Mouse (Mus musculus): ENCODE results near the gene Mpp4.

The Mpp4 gene

DNA sequence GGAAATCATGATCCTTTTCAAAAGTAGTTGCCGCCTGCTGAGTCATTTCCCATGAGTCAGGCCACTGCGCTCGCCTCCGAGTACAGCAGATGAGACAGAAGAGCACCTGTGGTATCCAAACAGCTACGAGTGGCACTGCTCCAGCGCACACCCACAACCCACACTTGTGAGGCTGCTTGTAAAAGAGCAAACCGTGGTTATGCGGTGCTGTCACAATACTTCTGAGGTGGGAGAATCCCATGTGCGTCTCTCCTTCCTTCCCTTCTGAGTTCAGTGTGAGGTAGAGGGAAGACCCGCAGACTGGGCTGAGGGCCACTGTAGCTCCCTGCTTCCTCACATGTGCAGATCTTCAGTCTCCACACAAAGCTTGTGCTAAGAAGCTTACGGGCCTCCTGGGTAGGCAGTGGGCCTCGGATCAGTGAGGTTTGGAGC is at the start of gene Mpp4:
Gene Mpp4, minus strand, starts transcription at position 360 of the 432 bp plus-strand sequence.
- in situ Hi-C loops (cut with MboI, MseI) = loop anchor here (5.0 kb wide), 1 partner anchor 74 kb away; the partner anchor contains the start of gene Als2

DNA sequence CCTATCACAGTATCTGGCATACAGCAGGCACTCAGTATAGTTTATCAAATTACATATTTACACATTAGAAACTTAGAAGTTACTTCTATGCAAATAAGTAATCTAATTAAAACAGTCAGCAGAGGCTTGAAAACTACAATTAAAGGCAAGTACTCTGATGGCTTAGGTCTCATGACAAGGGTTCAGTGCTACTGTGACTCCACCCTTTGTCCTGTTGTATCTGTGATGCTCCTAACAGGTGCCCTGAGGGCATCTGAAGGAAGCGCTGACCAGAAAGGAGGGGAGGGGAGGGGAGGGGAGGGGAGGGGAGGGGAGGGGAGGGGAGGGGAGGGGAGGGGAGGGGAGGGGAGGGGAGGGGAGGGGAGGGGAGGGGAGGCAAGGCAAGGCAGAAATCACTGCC is 49.8 kb upstream of the Mpp4 start:
- in situ Hi-C loops (cut with MboI, MseI) = no loop called here

DNA sequence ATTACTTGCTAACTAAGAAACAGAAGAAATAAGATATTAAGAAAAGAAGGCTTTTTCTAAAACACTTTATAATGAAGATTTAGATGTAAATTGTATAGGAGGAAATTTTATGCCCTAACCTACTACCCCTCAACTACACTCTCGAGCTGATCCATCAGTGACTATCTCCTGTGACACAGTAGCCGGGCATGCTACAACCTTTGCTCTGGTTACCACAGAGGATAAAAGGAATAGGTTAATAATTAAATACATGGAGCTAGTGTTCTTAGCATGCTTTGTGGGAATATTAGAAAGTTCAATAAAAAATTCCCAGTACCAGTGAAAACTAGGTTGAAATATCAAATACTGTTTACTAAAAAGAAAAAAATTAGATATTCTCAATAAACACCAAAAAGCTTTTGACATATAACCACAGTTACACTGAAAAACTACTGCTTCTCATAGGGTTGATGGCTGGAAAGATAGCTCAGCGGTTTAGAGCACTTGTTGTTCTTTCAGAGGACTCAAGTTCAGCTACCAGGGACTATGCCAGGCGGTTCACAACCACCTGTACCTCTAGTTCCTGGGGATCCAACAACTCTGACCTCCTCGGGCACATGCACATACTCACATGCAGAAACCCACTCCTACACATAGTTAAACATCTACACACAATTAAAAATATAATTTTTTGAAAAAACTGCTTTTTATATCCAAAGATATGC is 49.0 kb upstream of the Mpp4 start:
- in situ Hi-C loops (cut with MboI, MseI) = no loop called here

DNA sequence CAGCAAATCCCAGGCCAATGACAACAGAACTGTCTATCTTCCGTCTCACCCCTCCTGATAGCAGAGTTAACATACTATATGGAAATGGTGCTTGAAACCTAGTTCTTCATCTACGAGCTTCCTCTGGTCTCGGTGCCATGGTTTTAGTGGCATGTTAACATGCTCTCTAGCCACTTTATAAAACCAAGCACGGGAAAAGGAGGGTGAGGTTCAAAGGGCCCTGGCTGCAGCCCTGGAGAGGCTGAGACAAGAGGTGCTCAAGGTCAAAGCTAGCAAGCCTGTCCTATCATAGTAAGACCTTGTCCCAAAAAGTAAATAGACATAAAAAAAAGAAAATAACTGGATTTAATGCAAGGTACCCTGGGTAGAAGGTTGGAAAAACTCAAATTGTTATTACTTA is 48.5 kb upstream of the Mpp4 start:
- in situ Hi-C loops (cut with MboI, MseI) = no loop called here

DNA sequence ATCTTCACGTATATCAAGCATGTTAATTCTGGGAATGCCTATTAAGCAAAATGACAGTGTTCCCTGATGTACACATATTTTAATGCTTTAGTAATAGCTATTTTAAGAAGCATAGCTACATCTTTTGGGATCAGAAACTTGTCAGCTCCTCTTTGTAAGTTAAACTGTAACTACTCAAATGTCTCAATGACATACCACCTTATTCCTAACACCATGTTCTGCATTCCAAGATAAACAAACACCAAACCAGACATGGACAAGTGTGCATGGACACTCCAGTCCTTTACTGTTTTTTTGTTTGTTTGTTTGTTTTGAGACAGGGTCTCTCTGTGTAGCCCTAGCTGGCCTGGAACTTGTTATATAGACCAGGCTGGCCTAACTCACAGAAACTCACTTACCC is 45.1 kb upstream of the Mpp4 start:
- in situ Hi-C loops (cut with MboI, MseI) = no loop called here

GRCm38 (mm10) chr1:59204489-59204888 is 41.3 kb upstream of the Mpp4 start:
- in situ Hi-C loops (cut with MboI, MseI) = no loop called here

DNA sequence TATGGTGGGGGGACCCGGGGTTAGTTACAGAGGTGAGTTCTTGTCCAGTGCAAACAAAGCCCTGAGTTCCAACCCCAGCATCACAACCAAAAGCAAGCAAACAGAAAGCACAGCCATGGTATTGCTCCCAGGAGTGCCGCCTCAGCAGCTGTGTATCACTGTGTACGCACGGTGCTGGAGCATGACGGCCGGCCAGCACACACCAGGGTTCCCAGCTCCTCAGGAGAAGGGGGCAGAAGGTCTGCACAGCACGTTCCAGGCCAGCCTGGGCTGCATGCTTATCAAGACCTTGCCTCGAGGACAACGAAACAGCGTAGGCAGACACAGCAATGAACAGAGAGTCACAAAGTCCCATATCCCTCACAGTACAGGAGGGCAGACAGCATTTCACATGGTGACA is 39.2 kb upstream of the Mpp4 start:
- in situ Hi-C loops (cut with MboI, MseI) = no loop called here

DNA sequence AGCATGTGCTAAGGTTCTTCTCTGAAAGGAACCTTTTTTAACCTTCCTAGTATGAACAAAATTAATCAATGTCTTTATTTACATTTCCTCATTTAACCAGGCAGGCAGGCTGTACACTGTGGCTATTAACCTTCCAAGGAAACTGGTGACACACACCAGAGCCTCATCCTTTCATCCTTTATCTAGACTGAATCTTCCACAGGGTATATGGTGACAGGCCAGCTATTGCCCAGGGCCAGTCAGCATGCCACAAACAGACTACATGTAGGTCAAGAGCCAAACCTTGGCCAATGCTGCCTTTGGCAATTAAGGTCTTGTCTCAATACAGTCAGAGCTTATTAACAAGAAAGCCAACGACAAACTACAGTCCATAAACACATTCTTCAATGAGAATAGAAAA is 38.4 kb upstream of the Mpp4 start:
- in situ Hi-C loops (cut with MboI, MseI) = no loop called here

DNA sequence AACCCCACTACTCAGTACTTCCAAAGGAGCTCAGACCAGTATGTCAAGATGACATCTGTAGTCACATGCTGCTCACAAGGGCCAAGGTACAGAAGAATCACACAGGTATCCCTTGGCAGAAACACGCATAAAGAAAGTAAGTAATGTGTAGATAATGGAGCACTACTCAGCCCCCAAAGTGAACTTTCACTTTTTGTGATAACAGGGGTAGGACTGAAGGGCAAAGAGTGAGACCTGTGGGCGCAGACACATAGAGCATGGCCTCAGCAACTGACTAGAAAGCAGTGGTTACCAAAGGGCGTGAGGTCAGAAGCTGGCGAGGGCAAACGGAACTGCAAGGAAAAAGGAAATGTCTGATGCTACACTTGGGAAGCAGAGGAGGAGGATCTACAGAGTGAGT is 37.8 kb upstream of the Mpp4 start:
- in situ Hi-C loops (cut with MboI, MseI) = no loop called here

DNA sequence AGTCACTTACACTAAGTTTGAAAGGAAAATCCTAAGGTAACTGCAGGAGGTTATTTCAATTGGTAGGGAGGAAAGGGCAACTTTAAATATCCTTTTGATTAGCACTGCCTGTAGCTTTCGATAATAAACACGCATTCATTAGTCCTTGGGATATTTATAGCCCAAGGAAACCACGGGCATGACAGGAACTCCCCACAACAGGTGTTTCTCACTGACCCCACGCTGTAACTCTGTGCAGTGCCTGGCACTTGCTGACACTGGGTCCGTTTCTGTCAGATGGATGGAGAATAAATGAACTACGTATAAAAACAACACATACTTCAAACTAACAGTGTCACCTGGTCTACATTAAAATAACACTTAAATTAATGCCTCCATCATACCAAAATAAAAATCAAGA is 31.8 kb upstream of the Mpp4 start:
- in situ Hi-C loops (cut with MboI, MseI) = no loop called here

DNA sequence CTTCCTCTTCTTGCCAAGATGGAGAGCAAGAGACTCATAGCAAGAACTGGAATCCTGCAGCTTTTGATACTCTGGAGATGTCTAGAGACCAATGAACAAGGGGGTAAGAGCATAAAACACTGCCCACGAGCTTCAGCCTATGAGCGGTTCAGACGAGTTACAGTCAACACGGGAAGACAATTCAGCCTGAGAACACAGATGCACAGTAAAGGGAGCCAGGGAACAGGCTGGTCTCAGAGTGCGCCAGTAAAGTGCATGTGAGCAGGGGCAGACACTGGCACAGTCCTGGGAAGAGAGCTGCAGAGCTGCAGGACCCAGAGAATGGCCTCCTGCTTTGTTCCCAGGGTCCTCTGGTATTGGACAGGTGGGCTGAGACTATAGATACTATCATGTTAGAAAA is 24.6 kb upstream of the Mpp4 start:
- in situ Hi-C loops (cut with MboI, MseI) = no loop called here

DNA sequence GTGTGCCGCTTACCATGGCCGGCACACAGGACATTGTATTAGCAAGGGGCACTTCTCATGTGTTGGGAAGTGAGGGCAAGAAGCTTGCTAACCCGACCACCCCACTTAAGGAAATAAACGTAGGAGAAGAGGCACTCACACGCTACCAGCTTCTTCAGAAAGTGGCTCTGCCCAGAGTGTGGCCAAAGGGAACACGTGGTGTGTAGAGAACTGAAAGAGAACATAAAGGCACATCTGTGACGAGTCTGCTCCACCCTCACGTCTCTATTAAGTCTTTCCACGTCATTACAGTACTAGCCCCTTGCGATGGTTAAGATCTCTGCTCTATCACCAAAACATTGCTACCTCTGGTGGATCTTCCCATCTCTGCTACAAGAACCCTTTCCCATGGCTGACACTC is 23.1 kb upstream of the Mpp4 start:
- in situ Hi-C loops (cut with MboI, MseI) = no loop called here

GRCm38 (mm10) chr1:59185410-59185809 is 22.2 kb upstream of the Mpp4 start:
- in situ Hi-C loops (cut with MboI, MseI) = no loop called here

- in situ Hi-C loops (cut with MboI, MseI) = no loop called here
Observed at GRCm38 (mm10) chr1:59183045-59183444, 19.9 kb upstream of the Mpp4 start.

DNA sequence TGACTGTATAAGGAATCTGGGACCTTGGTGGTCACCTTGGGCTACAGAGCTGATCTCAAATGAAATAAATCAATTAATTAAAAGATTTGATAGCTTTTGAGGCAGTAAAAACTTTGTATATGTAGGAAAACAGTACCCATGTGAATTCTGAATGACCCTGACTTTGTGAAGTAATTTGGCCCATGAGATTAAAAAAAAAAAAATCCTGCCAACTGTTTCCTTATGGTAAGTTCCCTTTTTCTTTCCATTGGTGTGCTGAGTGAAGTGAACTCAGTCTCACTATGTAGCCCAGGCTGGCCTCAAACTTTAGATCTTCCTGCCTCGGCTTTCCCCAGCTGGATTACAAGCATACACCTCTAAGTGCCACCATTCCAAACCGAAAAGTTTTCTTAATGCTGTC is 19.2 kb upstream of the Mpp4 start:
- in situ Hi-C loops (cut with MboI, MseI) = no loop called here

GRCm38 (mm10) chr1:59180003-59180402 is 16.8 kb upstream of the Mpp4 start:
- in situ Hi-C loops (cut with MboI, MseI) = no loop called here

DNA sequence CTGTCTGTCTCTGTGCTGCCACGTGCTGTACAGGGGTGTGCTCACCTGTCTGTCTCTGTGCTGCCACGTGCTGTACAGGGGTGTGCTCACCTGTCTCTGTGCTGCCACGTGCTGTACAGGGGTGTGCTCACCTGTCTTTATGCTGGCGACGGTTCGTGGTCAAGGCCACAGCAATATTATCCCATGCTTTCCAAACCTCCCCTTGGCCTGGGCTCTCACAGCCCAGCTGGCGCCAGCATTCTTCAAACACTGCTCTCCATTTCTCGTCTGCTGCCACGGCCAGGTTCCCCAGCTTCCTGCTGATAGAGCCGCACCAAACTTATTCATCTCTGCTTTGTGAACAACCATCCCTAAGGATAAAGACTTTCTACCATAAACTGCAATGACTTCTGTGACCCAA is 15.2 kb upstream of the Mpp4 start:
- in situ Hi-C loops (cut with MboI, MseI) = no loop called here

DNA sequence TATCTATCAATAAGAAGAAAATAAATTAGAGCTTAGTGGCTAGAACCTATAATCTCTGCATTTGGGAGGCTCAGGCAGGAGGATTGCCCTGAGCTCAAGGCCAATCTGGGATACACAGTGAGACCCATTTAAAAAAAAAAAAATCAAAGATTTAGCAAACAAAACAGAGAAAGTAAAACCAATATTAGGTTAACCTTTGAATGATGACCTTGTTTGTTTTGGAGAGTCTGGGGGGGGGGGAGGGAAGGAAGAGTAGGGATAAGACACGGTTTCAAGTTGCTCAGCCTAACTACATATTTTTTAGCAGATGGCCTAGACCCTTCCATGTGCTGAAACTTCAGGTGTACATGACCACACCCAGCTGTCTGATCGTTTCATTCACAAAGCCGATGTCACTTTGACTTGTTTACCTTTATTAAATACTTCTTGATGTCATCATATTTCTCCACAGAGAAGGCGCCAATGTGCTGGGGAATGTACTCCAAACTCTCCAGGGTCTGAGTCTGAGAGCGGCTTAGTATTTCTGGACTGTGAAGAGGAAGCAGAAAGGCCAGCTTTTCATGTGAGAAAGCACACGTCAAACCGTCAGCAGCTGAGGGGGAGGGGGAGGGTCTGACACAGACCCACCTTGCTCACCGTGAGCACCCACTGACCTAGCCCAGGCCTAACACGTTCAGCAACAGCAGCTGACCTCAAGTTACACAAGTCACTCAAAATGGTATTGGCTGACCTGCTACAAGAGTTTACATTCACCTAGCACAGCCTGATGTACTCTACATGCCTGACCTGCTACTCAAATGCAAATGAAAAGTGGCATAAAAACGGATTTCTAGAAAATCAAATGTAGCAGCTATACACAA is 11.6 kb upstream of the Mpp4 start:
- in situ Hi-C loops (cut with MboI, MseI) = no loop called here

- in situ Hi-C loops (cut with MboI, MseI) = no loop called here
Observed at GRCm38 (mm10) chr1:59173023-59173422, 9.8 kb upstream of the Mpp4 start.

GRCm38 (mm10) chr1:59171875-59172274 is 8.7 kb upstream of the Mpp4 start:
- in situ Hi-C loops (cut with MboI, MseI) = no loop called here

DNA sequence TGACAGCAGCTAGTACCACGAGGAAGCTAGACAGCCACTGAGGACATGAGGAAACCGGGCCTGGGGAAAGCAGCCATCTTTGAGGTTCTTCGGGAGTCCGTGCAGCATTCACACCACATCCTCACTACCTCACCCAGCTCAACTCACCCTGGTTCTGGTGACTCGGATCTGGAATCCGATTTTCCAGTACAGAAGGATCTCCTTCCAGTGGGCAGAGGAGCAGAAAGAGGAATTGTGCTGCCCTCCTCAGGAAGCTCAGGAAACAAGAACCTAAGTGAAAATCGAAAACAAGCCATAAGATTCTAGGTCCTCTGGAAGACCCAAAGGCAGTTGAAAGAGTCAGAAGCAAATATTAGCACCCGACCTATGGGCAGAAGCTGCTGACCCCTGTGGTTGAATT is 7.1 kb upstream of the Mpp4 start:
- in situ Hi-C loops (cut with MboI, MseI) = no loop called here

DNA sequence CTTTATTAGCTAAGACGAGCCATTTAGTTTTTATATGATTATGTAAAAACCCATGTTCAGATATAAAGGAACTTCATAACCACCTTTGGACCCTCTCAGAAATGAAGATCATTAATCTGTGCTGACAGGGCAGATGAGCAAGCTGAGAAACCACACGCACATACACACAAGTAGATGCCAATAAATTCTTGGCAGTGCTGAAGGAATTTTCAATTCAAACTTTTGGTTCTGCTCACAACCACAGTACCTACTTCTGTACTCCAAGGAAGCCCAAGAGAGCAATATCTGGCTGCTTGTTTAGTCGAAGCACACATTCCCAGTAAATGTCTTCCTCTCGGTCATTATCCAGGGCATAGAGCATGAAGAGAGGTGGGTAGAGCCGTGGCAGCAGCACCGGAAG is 6.4 kb upstream of the Mpp4 start:
- in situ Hi-C loops (cut with MboI, MseI) = no loop called here

DNA sequence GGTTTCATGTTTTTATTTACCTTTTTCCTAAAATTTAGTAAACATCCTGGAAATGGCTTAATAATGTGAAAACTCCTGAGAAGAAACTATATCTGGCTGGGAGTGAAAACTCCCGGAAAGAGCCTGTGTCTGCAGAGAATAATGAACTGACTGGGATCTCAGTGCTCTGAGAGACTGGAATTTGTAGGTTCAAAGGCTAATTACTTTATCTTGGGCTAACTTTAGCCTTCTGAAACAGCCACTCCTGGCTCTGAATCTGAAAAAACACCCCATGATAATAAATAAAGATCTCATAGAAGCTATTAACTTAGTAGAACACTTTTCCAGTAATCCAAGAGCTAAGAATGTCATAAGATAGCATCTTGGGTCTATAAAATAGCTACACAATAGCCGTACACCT is 5.4 kb upstream of the Mpp4 start:
- in situ Hi-C loops (cut with MboI, MseI) = no loop called here

Data from regulatory T cell (primary cell).